Mouse (Mus musculus) CH12.LX (cell line): Measurements from ENCODE around the gene Stub1. TPM values are rescaled to one million over a fixed set of nuclear protein-coding genes. Genes with fewer than 3 reads are reported as not detected.

ENCODE experiments used
- DNase-seq: peaks from one replicate; pipeline ENCODE4 v3.0.0-alpha.2; 2013; ENCODE audit errors: extremely low read depth
- H3K27ac ChIP-seq: 2 replicates; pipeline ENCODE4 v1.5.1; 2012; ENCODE audit warnings: low read depth, mild to moderate bottlenecking, control low read depth, moderate library complexity; ENCODE audit not compliant: insufficient read depth
- H3K27me3 ChIP-seq: replicated peaks from 2 replicates; pipeline ENCODE3; 2012; ENCODE audit warnings: inconsistent platforms
- H3K36me3 ChIP-seq, 2 experiments: replicated peaks in 1 of 2; 2 replicates each; pipeline versions ENCODE3 to v1.6.1; 2012; ENCODE audit warnings: inconsistent platforms in 1 of 2, low read length in 1 of 2, mild to moderate bottlenecking in 1 of 2, mixed read lengths in 1 of 2, moderate library complexity in 1 of 2; ENCODE audit not compliant: control insufficient read depth in 1 of 2, insufficient read depth in 1 of 2
- H3K4me1 ChIP-seq, 2 experiments: 2 replicates each; pipeline ENCODE4 v1.6.1; 2012; ENCODE audit warnings: inconsistent platforms in 1 of 2, moderate library complexity in 1 of 2; ENCODE audit not compliant: insufficient read depth in 2 of 2, control insufficient read depth in 1 of 2
- H3K4me2 ChIP-seq: 2 replicates; pipeline ENCODE4 v1.6.1; 2012; ENCODE audit warnings: low read depth, mild to moderate bottlenecking, control low read depth; ENCODE audit not compliant: poor library complexity, insufficient read depth, severe bottlenecking
- H3K4me3 ChIP-seq, 3 experiments: fragments of 150-350 bp in 1 of 3; sonication (generic) in 1 of 3; replicated peaks in 1 of 3; 2 replicates each; pipeline versions ENCODE3 to v1.5.1; 2011 to 2012; ENCODE audit warnings: low read depth in 2 of 3, low read length in 2 of 3, mild to moderate bottlenecking in 2 of 3, moderate library complexity in 2 of 3, control low read depth in 1 of 3, improper control_type of control experiment in 1 of 3, inconsistent platforms in 1 of 3, mixed read lengths in 1 of 3; ENCODE audit not compliant: poor library complexity in 1 of 3
- H3K79me2 ChIP-seq: replicated peaks from 2 replicates; pipeline ENCODE4 v1.6.1; 2012; ENCODE audit warnings: mild to moderate bottlenecking, moderate library complexity; ENCODE audit not compliant: control insufficient read depth, poor library complexity, insufficient read depth, severe bottlenecking; ENCODE audit errors: extremely low read depth
- H3K9ac ChIP-seq: 2 replicates; pipeline ENCODE4 v1.6.1; 2012; ENCODE audit warnings: low read depth, mild to moderate bottlenecking, control low read depth, moderate library complexity; ENCODE audit not compliant: insufficient read depth
- H3K9me3 ChIP-seq: replicated peaks from 2 replicates; pipeline ENCODE3; 2012; ENCODE audit warnings: low read length, inconsistent platforms, mixed read lengths
- CHD2 ChIP-seq: IDR thresholded peaks from 2 replicates; pipeline ENCODE4 v1.6.1; 2011; ENCODE audit warnings: low read length, improper control_type of control experiment
- ELF1 ChIP-seq: IDR thresholded peaks from 2 replicates; pipeline ENCODE4 v1.6.1; 2014; ENCODE audit warnings: low read depth, mild to moderate bottlenecking, inconsistent platforms, low read length, improper control_type of control experiment
- GABPA ChIP-seq: IDR thresholded peaks from 2 replicates; pipeline ENCODE4 v1.6.1; 2012; ENCODE audit warnings: low read depth, low read length, improper control_type of control experiment, inconsistent platforms; ENCODE audit not compliant: insufficient replicate concordance
- HCFC1 ChIP-seq: IDR thresholded peaks from 2 replicates; pipeline ENCODE4 v1.6.1; 2012; ENCODE audit warnings: low read depth, mild to moderate bottlenecking, inconsistent platforms, low read length, improper control_type of control experiment
- IRF4 ChIP-seq: IDR thresholded peaks from 2 replicates; pipeline ENCODE4 v1.6.1; 2014; ENCODE audit warnings: low read depth, mild to moderate bottlenecking, inconsistent platforms, low read length, improper control_type of control experiment
- JUND ChIP-seq: conservative IDR thresholded peaks from 2 replicates; pipeline ENCODE4 v1.6.1; 2011; ENCODE audit warnings: low read depth, low read length, improper control_type of control experiment
- KAT2A ChIP-seq: IDR thresholded peaks from 2 replicates; pipeline ENCODE4 v1.6.1; 2012; ENCODE audit warnings: low read length, improper control_type of control experiment, inconsistent platforms; ENCODE audit not compliant: insufficient replicate concordance
- MAFK ChIP-seq: IDR thresholded peaks from 2 replicates; pipeline ENCODE4 v1.6.1; 2011; ENCODE audit warnings: low read length, improper control_type of control experiment; ENCODE audit not compliant: insufficient replicate concordance
- MEF2A ChIP-seq: IDR thresholded peaks from 2 replicates; pipeline ENCODE4 v1.6.1; 2014; ENCODE audit warnings: low read depth, mild to moderate bottlenecking, inconsistent platforms, low read length, improper control_type of control experiment, borderline replicate concordance
- MXI1 ChIP-seq: IDR thresholded peaks from 2 replicates; pipeline ENCODE4 v1.6.1; 2011; ENCODE audit warnings: mild to moderate bottlenecking, low read depth, low read length, improper control_type of control experiment
- MYC ChIP-seq: IDR thresholded peaks from 2 replicates; pipeline ENCODE4 v1.6.1; 2011; ENCODE audit warnings: low read depth, mild to moderate bottlenecking, improper control_type of control experiment, low read length
- NELFE ChIP-seq: IDR thresholded peaks from 2 replicates; pipeline ENCODE4 v1.6.1; 2011; ENCODE audit warnings: low read depth, low read length, improper control_type of control experiment
- NRF1 ChIP-seq: IDR thresholded peaks from 2 replicates; pipeline ENCODE4 v1.6.1; 2014; ENCODE audit warnings: low read depth, mild to moderate bottlenecking, inconsistent platforms, low read length, improper control_type of control experiment, moderate library complexity
- PAX5 ChIP-seq: IDR thresholded peaks from 2 replicates; pipeline ENCODE4 v1.6.1; 2012; ENCODE audit warnings: low read length, inconsistent platforms, mixed read lengths
- POLR2A ChIP-seq: IDR thresholded peaks from 2 replicates; pipeline ENCODE4 v1.6.1; 2011; ENCODE audit warnings: low read depth, mild to moderate bottlenecking, improper control_type of control experiment, low read length
- POLR2AphosphoS2 ChIP-seq: IDR thresholded peaks from 2 replicates; pipeline ENCODE4 v1.6.1; 2011; ENCODE audit warnings: low read depth, low read length, improper control_type of control experiment
- RAD21 ChIP-seq: IDR thresholded peaks from 2 replicates; pipeline ENCODE4 v1.6.1; 2011; ENCODE audit warnings: low read depth, mild to moderate bottlenecking, low read length, improper control_type of control experiment, moderate library complexity
- TBP ChIP-seq: conservative IDR thresholded peaks from 2 replicates; pipeline ENCODE4 v1.6.1; 2011; ENCODE audit warnings: low read depth, low read length, improper control_type of control experiment
- USF1 ChIP-seq: IDR thresholded peaks from 2 replicates; pipeline ENCODE4 v1.6.1; 2014; ENCODE audit warnings: low read depth, mild to moderate bottlenecking, inconsistent platforms, low read length, improper control_type of control experiment
- dilution Hi-C: fragments of 300-500 bp; cut with MboI; formaldehyde crosslinking; loops from 2 replicates; pipeline ENCODE4 v1.14.3; 2020; ENCODE audit warnings: low sequenced_read_pairs; ENCODE audit not compliant: extremely low pct_unique_long_range_greater_than_20kb, extremely low pct_ligation_motif_present
- in situ Hi-C: fragments of 300-500 bp; cut with MboI; formaldehyde crosslinking; loops from 3 replicates; pipeline ENCODE4 v1.14.3; 2019; ENCODE audit warnings: low sequenced_read_pairs, low pct_ligation_motif_present, low pct_unique_long_range_greater_than_20kb, mixed read lengths
- polyA plus RNA-seq: library from polyadenylated mRNA; unstranded; fragments of >175 nt; gene quantifications from 2 replicates; pipeline ENCODE4 v1.2.1, GENCODE M21; 2012; ENCODE audit warnings: low read depth; ENCODE audit not compliant: insufficient read length
- total RNA-seq, 2 experiments: library from RNA; depleted of rRNA; stranded (reverse); fragments of 300-350 nt in 1 of 2; fragments of >200 nt in 1 of 2; gene quantifications; 2 replicates each; pipeline ENCODE4 v1.2.3; 2012 to 2014

Gene Stub1
- total and polyA plus RNA-seq, 3 experiments, result 62.9 to 98.3 (median 84.8) TPM

GRCm38 (mm10) chr17:25786280-25786679, 46.9 kb downstream of the Stub1 start, which contains the start of gene Ccdc78 (continued):
- TF ChIP-seq POLR2AphosphoS2, result no peak

- in situ Hi-C loops (no loop called here), dilution Hi-C loops (no loop called here)
- Histone ChIP-seq H3K36me3 (peaks cover 58 to 80% of the 10 kb centered on the region in 2 experiments), H3K9ac (peak within 1 kb of the TSS; percentile 58), H3K4me3 (peak within 1 kb of the TSS; percentile 65 to 81 (median 73)), H3K27ac (peak within 1 kb of the TSS; percentile 50; the same call in 1 of the 2 replicates), H3K9me3 (no peaks in the 10 kb centered on the region), H3K4me1 (peaks cover 7 to 16% of the 10 kb centered on the region in 2 experiments), H3K27me3 (no peaks in the 10 kb centered on the region), H3K79me2 (no peaks in the 10 kb centered on the region), H3K4me2 (peak within 1 kb of the TSS; percentile 52)
- TF ChIP-seq NRF1 (peak; percentile 100), RAD21 (no peak), MAFK (no peak), MYC (no peak), GABPA (no peak), POLR2A (peak; percentile 79), USF1 (no peak), ELF1 (peak; percentile 31; the same call in 1 of the 2 replicates), NELFE (peak; percentile 86), KAT2A (no peak), JUND (no peak), TBP (peak; percentile 74; the same call in 1 of the 2 replicates), CHD2 (0 out of 2 replicates have a peak, but pooled peaks have one; percentile 20), HCFC1 (peak; percentile 58), PAX5 (no peak), POLR2AphosphoS2 (peak; percentile 91), IRF4 (no peak), MXI1 (0 out of 2 replicates have a peak, but pooled peaks have one; percentile 17), MEF2A (no peak)
- DNase-seq, result peak; percentile 98
Measured at GRCm38 (mm10) chr17:25785281-25785745, 47.9 kb downstream of the Stub1 start, which contains the start of gene Haghl. Gene Haghl (minus strand): TSS chr17:25785673.
